Mouse (Mus musculus): ENCODE measurements around the gene Eefsec. TPM values are rescaled to one million over a fixed set of nuclear protein-coding genes. Genes with fewer than 3 reads are reported as not detected.

Gene Eefsec
- polyA plus RNA-seq, 2 experiments from 2014 or later: 28.4 to 30.5 TPM

Other genes with a start within 250 kb of the Eefsec start
- gene Dnajb8, start 224.3 kb downstream of the Eefsec start, polyA plus RNA-seq (2017; shearing (Covaris generic)): not detected
- 10 to 100 TPM; 52.0 to 75.2 TPM for gene Ruvbl1, start 18.9 kb upstream of the Eefsec start, polyA plus RNA-seq (2017; shearing (Covaris generic))
- gene Sec61a1, start 72.4 kb upstream of the Eefsec start, polyA plus RNA-seq (2017; shearing (Covaris generic)): 100 to 1,000 TPM; 183 to 192 TPM
- gene Kbtbd12, start 191.4 kb upstream of the Eefsec start, polyA plus RNA-seq (2017; shearing (Covaris generic)): not detected

Measured in activated CD4-positive, CD25-positive, alpha-beta regulatory T cell, adult 4 months (primary cell).